Mouse (Mus musculus): ENCODE data around the gene Skap1.

The Skap1 gene

DNA sequence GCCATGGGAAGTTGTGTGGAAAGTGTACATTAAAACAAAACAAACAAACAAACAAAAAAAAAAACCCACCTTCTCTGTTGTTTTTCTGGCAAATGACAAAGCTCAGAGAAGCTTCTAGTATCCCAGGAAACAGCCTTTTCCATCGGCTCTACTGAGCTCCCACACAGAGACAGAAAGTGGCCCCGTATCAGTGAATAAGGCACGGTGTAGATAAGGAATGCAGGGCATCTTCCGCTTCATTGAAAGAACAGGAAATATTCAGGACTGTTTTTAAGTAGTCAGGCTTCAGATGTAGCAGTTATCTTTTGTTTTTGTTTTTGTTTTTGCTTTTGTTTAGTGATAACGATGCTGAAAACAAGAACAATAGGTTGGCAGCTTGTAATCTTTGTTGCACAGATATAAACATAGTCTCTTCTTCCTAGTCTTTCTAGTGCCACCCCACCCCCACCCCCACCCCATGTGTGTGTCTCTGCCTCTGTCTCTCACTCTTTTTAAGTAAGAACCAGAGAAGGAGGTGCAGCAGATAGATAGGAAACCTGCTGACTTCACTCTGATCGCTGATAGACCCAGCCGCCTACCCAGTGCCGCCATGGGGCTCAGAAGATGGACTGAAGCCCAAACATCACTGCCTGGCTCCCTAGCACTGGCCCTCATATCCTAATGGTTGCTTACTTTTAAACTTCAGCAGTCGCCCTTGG lies 3.8 kb downstream of the Skap1 start:
- Histone ChIP-seq H3K4me1 (replicated peaks; ENCODE audit: low read depth, low read length) (peaks cover 6% of the 10 kb centered on the region), H3K4me3 (replicated peaks; ENCODE audit: low read length) (no peak overlapping the region), H3K27me3 (ENCODE audit: insufficient read depth, low read length) (peaks cover 29% of the 10 kb centered on the region), H3K36me3 (ENCODE audit: insufficient read depth, low read length) (no peaks in the 10 kb centered on the region), H3K9me3 (ENCODE audit: low read length) (no peaks in the 10 kb centered on the region)
- TF ChIP-seq CTCF (conservative IDR thresholded peaks at IDR 0.05; ENCODE audit: low read length), result no peak
- no peak for TF ChIP-seq NANOG (IDR thresholded peaks at IDR 0.05; ENCODE audit: borderline replicate concordance, low read length)
- TF ChIP-seq POU5F1 (IDR thresholded peaks at IDR 0.05; ENCODE audit: borderline replicate concordance, low read length), result no peak

DNA sequence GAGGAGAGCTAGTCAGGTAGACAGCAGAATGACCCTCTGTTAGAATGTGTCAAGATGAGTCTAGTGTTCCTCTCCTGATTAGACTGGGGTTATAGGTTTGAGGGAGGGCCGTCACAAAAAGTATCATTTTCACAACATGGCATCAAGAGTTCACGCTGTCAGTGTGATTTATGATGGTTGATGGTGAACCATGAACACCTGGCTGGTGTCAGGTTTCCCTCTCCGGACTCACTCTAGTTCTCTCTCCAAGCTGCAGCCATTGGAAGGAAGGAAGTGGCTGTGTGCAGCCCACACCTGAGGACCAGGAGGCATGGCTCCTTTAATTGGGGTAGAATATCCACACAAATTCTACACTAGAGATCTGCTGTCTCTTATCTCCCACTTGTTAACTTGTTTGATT lies 18.3 kb downstream of the Skap1 start:
- peaks cover 8% of the 10 kb centered on the region for H3K9me3 ChIP-seq (ENCODE audit: low read length)
- TF ChIP-seq POU5F1 (IDR thresholded peaks at IDR 0.05; ENCODE audit: borderline replicate concordance, low read length) (no peak), NANOG (IDR thresholded peaks at IDR 0.05; ENCODE audit: borderline replicate concordance, low read length) (no peak), CTCF (conservative IDR thresholded peaks at IDR 0.05; ENCODE audit: low read length) (no peak)
- no peaks in the 10 kb centered on the region for H3K36me3 ChIP-seq (ENCODE audit: insufficient read depth, low read length)
- no peaks in the 10 kb centered on the region for H3K27me3 ChIP-seq (ENCODE audit: insufficient read depth, low read length)
- no peak overlapping the region for H3K4me3 ChIP-seq (replicated peaks; ENCODE audit: low read length)
- peaks cover 4% of the 10 kb centered on the region; the same call in 1 of the 2 replicates for H3K4me1 ChIP-seq (replicated peaks; ENCODE audit: low read depth, low read length)

GRCm38 (mm10) chr11:96483179-96483578 lies 18.8 kb downstream of the Skap1 start:
- TF ChIP-seq POU5F1 (IDR thresholded peaks at IDR 0.05; ENCODE audit: borderline replicate concordance, low read length) (no peak), CTCF (conservative IDR thresholded peaks at IDR 0.05; ENCODE audit: low read length) (no peak), NANOG (IDR thresholded peaks at IDR 0.05; ENCODE audit: borderline replicate concordance, low read length) (no peak)
- H3K4me3 ChIP-seq (replicated peaks; ENCODE audit: low read length), result no peak overlapping the region
- peaks cover 8% of the 10 kb centered on the region for H3K9me3 ChIP-seq (ENCODE audit: low read length)
- peaks cover 4% of the 10 kb centered on the region; the same call in 1 of the 2 replicates for H3K4me1 ChIP-seq (replicated peaks; ENCODE audit: low read depth, low read length)
- H3K36me3 ChIP-seq (ENCODE audit: insufficient read depth, low read length), result no peaks in the 10 kb centered on the region
- H3K27me3 ChIP-seq (ENCODE audit: insufficient read depth, low read length), result no peaks in the 10 kb centered on the region

DNA sequence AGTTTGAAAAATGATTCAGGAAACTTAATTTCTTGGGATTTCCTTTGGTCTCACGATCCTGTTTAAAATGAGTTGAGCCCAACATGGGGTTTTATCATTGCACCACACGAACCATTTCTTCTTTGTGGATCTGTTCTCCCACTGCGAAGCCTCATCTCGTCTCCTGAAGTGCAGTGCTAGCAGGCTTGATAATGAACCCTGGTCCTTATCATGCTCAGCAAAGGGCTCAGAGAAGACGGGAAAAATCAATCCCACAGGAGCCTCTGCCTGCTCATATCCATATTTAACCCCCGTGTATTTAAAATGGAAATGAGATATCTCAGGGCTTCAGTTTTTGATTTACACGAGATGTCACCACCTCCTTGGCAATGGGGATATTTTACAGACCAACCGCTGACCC lies 34.1 kb downstream of the Skap1 start:
- no peak for TF ChIP-seq NANOG (IDR thresholded peaks at IDR 0.05; ENCODE audit: borderline replicate concordance, low read length)
- no peak for TF ChIP-seq CTCF (conservative IDR thresholded peaks at IDR 0.05; ENCODE audit: low read length)
- no peak for TF ChIP-seq POU5F1 (IDR thresholded peaks at IDR 0.05; ENCODE audit: borderline replicate concordance, low read length)
- no peaks in the 10 kb centered on the region for H3K36me3 ChIP-seq (ENCODE audit: insufficient read depth, low read length)
- H3K9me3 ChIP-seq (ENCODE audit: low read length), result no peaks in the 10 kb centered on the region
- H3K4me3 ChIP-seq (replicated peaks; ENCODE audit: low read length), result no peak overlapping the region
- H3K27me3 ChIP-seq (ENCODE audit: insufficient read depth, low read length), result peaks cover 18% of the 10 kb centered on the region
- H3K4me1 ChIP-seq (replicated peaks; ENCODE audit: low read depth, low read length), result no peaks in the 10 kb centered on the region

DNA sequence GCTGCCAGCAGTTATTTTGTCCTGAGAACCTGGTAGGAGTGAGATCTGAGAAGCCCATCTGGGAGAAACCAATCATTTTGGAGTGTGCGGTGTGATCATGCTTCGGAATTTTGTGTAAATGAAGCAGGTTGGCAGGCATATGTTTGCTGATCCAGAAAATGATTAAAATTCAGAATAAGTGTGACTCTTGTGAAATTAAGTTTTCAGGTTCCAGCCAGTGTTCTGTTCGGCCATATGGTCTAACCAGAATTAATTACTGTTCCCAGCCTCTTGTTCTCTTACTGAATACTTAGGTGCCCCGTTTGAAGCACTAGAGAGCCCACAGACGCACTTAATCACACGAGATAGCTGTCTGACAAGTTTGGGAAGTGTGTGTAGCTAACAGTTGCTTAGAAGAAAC lies 36.6 kb downstream of the Skap1 start:
- no peak overlapping the region for H3K4me3 ChIP-seq (replicated peaks; ENCODE audit: low read length)
- no peaks in the 10 kb centered on the region for H3K36me3 ChIP-seq (ENCODE audit: insufficient read depth, low read length)
- no peak for TF ChIP-seq POU5F1 (IDR thresholded peaks at IDR 0.05; ENCODE audit: borderline replicate concordance, low read length)
- TF ChIP-seq NANOG (IDR thresholded peaks at IDR 0.05; ENCODE audit: borderline replicate concordance, low read length), result no peak
- no peak for TF ChIP-seq CTCF (conservative IDR thresholded peaks at IDR 0.05; ENCODE audit: low read length)
- no peaks in the 10 kb centered on the region for H3K9me3 ChIP-seq (ENCODE audit: low read length)
- peaks cover 19% of the 10 kb centered on the region for H3K27me3 ChIP-seq (ENCODE audit: insufficient read depth, low read length)
- peaks cover 7% of the 10 kb centered on the region for H3K4me1 ChIP-seq (replicated peaks; ENCODE audit: low read depth, low read length)

- no peak for TF ChIP-seq POU5F1 (IDR thresholded peaks at IDR 0.05; ENCODE audit: borderline replicate concordance, low read length)
- TF ChIP-seq NANOG (IDR thresholded peaks at IDR 0.05; ENCODE audit: borderline replicate concordance, low read length), result no peak
- no peak for TF ChIP-seq CTCF (conservative IDR thresholded peaks at IDR 0.05; ENCODE audit: low read length)
- Histone ChIP-seq H3K27me3 (ENCODE audit: insufficient read depth, low read length) (peaks cover 19% of the 10 kb centered on the region), H3K9me3 (ENCODE audit: low read length) (no peaks in the 10 kb centered on the region), H3K4me3 (replicated peaks; ENCODE audit: low read length) (no peak overlapping the region), H3K4me1 (replicated peaks; ENCODE audit: low read depth, low read length) (peaks cover 8% of the 10 kb centered on the region), H3K36me3 (ENCODE audit: insufficient read depth, low read length) (no peaks in the 10 kb centered on the region)
Measured at GRCm38 (mm10) chr11:96502948-96503347, 38.6 kb downstream of the Skap1 start.

GRCm38 (mm10) chr11:96504509-96505119 lies 40.2 kb downstream of the Skap1 start:
- no peak for TF ChIP-seq NANOG (IDR thresholded peaks at IDR 0.05; ENCODE audit: borderline replicate concordance, low read length)
- no peak for TF ChIP-seq POU5F1 (IDR thresholded peaks at IDR 0.05; ENCODE audit: borderline replicate concordance, low read length)
- no peak for TF ChIP-seq CTCF (conservative IDR thresholded peaks at IDR 0.05; ENCODE audit: low read length)
- H3K4me1 ChIP-seq (replicated peaks; ENCODE audit: low read depth, low read length), result peaks cover 8% of the 10 kb centered on the region
- no peaks in the 10 kb centered on the region for H3K9me3 ChIP-seq (ENCODE audit: low read length)
- H3K36me3 ChIP-seq (ENCODE audit: insufficient read depth, low read length), result no peaks in the 10 kb centered on the region
- no peak overlapping the region for H3K4me3 ChIP-seq (replicated peaks; ENCODE audit: low read length)
- peaks cover 19% of the 10 kb centered on the region for H3K27me3 ChIP-seq (ENCODE audit: insufficient read depth, low read length)

- no peak for TF ChIP-seq CTCF (conservative IDR thresholded peaks at IDR 0.05; ENCODE audit: low read length)
- TF ChIP-seq NANOG (IDR thresholded peaks at IDR 0.05; ENCODE audit: borderline replicate concordance, low read length), result no peak
- no peak for TF ChIP-seq POU5F1 (IDR thresholded peaks at IDR 0.05; ENCODE audit: borderline replicate concordance, low read length)
- H3K9me3 ChIP-seq (ENCODE audit: low read length), result no peaks in the 10 kb centered on the region
- peaks cover 18% of the 10 kb centered on the region for H3K27me3 ChIP-seq (ENCODE audit: insufficient read depth, low read length)
- peaks cover 8% of the 10 kb centered on the region for H3K4me1 ChIP-seq (replicated peaks; ENCODE audit: low read depth, low read length)
- H3K4me3 ChIP-seq (replicated peaks; ENCODE audit: low read length), result no peak overlapping the region
- H3K36me3 ChIP-seq (ENCODE audit: insufficient read depth, low read length), result no peaks in the 10 kb centered on the region
Measured at GRCm38 (mm10) chr11:96505841-96506240, 41.4 kb downstream of the Skap1 start.

Measured in E14TG2a.4 (cell line).